Mouse (Mus musculus): ENCODE results near the gene Hs6st3. TPM values are rescaled to one million over a fixed set of nuclear protein-coding genes. Genes with fewer than 3 reads are reported as not detected.

Gene Hs6st3
- polyA plus RNA-seq, 1 experiment from 2014 or later: not detected

DNA sequence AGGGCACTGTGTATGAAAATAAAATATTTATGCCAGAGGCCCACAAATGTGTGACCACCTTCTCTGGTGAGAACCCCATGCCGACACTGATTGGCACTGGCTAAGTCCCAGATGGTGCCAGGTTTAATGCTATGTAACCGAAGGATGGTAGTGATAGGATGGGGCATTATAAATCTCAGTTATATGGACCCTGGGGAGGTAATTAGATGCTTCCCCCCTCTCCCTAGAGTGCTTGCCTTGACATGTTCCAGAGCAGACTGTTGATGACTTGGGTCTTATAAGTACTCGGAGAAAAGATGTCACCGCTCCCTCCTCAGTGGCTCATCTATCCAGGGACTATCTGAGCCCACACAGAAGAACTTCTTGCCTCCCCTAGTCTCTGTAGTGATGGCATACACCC lies 561.8 kb downstream of the Hs6st3 start:
- H3K9me3 ChIP-seq (ENCODE audit: control insufficient read depth, low read length): no peaks in the 10 kb centered on the region
- H3K9ac ChIP-seq (ENCODE audit: low read depth, low read length): no peak overlapping the region
- H3K4me2 ChIP-seq (ENCODE audit: low read depth, low read length): no peak overlapping the region
- no peak for ATAC-seq
- 88% methylated on average over 4 of the region's 4 CpGs for WGBS
- H3K36me3 ChIP-seq (ENCODE audit: control insufficient read depth, insufficient read depth, low read length): no peaks in the 10 kb centered on the region
- H3K4me1 ChIP-seq (ENCODE audit: control insufficient read depth, insufficient read depth, low read length): no peaks in the 10 kb centered on the region
- no peak overlapping the region for H3K4me3 ChIP-seq (ENCODE audit: low read length)
- H3K27me3 ChIP-seq (replicated peaks; ENCODE audit: control insufficient read depth, insufficient read depth, low read length): no peaks in the 10 kb centered on the region
- no peak overlapping the region for H3K27ac ChIP-seq (ENCODE audit: low read length)

DNA sequence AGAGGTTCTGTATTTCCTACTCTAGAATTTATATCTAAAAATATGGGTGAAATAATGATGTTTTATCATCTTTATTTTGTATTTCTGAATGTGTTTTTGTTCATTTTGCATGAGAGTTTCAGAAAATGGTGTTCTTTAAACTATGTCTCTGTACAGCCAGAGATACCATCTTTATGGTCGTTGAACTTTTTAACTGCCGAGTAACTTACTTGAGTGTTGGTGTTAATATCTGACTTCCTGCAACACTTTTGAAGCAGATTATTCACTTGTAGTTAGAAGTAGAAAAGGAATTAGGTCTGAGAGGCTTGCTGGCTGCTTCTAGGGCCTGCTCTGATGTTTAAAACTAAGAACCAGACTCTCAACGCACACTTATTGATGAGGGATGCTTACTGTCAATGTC lies 576.6 kb downstream of the Hs6st3 start:
- H3K27ac ChIP-seq (ENCODE audit: low read length): no peak overlapping the region
- ATAC-seq: no peak
- H3K4me2 ChIP-seq (ENCODE audit: low read depth, low read length): no peak overlapping the region
- H3K9me3 ChIP-seq (ENCODE audit: control insufficient read depth, low read length): no peaks in the 10 kb centered on the region
- no peak overlapping the region for H3K4me3 ChIP-seq (ENCODE audit: low read length)
- WGBS: 58% methylated on average over 3 of the region's 3 CpGs
- no peaks in the 10 kb centered on the region for H3K27me3 ChIP-seq (replicated peaks; ENCODE audit: control insufficient read depth, insufficient read depth, low read length)
- no peaks in the 10 kb centered on the region for H3K36me3 ChIP-seq (ENCODE audit: control insufficient read depth, insufficient read depth, low read length)
- H3K9ac ChIP-seq (ENCODE audit: low read depth, low read length): no peak overlapping the region
- H3K4me1 ChIP-seq (ENCODE audit: control insufficient read depth, insufficient read depth, low read length): no peaks in the 10 kb centered on the region

DNA sequence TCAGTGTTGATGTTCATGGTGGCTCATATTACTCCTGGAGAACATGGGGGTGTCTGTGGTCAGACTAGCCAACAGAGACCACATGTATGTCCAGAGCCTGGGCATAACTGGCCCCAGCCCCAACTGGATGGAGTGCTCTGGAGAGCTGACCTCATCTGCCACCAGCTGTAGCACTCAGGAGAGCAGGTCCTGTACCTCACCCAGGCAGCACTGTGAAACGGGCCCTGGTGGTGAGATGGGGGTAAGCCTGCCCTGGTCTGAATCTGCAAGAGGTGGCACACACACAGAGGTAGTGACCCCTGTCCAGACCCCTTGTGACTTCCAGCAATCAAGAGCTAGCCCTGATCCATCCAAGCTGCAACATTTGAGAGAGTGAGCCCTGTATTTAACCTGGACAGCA lies 579.2 kb downstream of the Hs6st3 start:
- Histone ChIP-seq H3K4me2 (ENCODE audit: low read depth, low read length) (no peak overlapping the region), H3K27me3 (replicated peaks; ENCODE audit: control insufficient read depth, insufficient read depth, low read length) (no peaks in the 10 kb centered on the region), H3K4me1 (ENCODE audit: control insufficient read depth, insufficient read depth, low read length) (no peaks in the 10 kb centered on the region), H3K36me3 (ENCODE audit: control insufficient read depth, insufficient read depth, low read length) (no peaks in the 10 kb centered on the region), H3K9ac (ENCODE audit: low read depth, low read length) (no peak overlapping the region), H3K9me3 (ENCODE audit: control insufficient read depth, low read length) (no peaks in the 10 kb centered on the region), H3K27ac (ENCODE audit: low read length) (no peak overlapping the region), H3K4me3 (ENCODE audit: low read length) (no peak overlapping the region)
- ATAC-seq: no peak
- 55% methylated on average over 1 of the region's 1 CpGs for WGBS

DNA sequence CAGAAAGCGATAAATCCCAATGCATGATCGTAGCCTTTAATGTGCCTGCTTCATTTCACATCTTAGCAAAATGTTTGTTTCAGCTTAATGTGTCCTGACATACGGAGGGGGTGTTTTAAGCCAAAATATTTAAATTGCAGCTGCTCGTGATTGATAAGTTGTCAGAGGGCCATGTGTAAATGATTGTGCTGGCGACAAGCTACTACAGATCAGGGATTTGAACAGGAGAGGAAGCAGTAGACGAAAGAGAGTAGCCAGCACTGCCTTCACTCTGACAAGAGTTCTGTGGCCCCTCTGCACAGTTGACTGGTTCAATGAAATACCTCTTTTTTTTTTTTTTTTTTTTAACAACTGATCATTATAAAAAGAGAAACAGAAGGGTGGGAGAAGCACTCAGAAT lies 587.0 kb downstream of the Hs6st3 start:
- no peak overlapping the region for H3K9ac ChIP-seq (ENCODE audit: low read depth, low read length)
- no peaks in the 10 kb centered on the region for H3K36me3 ChIP-seq (ENCODE audit: control insufficient read depth, insufficient read depth, low read length)
- H3K9me3 ChIP-seq (ENCODE audit: control insufficient read depth, low read length): no peaks in the 10 kb centered on the region
- H3K4me3 ChIP-seq (ENCODE audit: low read length): no peak overlapping the region
- no peak overlapping the region for H3K4me2 ChIP-seq (ENCODE audit: low read depth, low read length)
- no peak for ATAC-seq
- 73% methylated on average over 6 of the region's 6 CpGs for WGBS
- H3K4me1 ChIP-seq (ENCODE audit: control insufficient read depth, insufficient read depth, low read length): no peaks in the 10 kb centered on the region
- H3K27ac ChIP-seq (ENCODE audit: low read length): no peak overlapping the region
- H3K27me3 ChIP-seq (replicated peaks; ENCODE audit: control insufficient read depth, insufficient read depth, low read length): no peaks in the 10 kb centered on the region

DNA sequence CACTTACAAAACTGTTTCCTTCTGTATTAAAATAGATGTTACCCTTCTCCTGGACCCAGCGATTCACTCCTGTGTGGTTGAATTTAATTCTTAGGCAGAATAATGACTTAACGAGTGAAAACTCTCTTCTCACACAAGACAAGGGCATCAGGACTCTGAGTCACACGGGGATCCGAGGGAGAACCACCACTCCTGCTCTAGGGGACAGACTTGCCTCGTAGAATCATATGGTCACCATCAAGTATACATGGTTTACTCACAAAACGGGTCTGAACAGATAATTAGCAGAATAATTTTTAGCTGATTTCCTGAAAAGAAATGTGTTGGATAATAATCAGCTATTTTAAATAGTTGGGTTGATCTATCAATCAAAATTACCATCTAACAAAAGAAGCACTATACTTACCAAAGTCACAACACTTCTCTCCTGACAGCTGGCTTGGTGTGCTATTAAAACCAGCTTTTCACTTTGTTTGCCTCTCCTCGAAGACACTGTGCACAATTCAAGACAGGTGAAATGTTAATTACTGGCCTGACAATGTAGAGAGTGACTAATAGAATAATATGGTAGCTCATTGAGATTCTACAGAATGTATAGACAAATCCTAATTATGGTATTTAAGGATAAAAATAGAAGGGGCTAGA lies 593.4 kb downstream of the Hs6st3 start:
- H3K4me3 ChIP-seq (ENCODE audit: low read length): no peak overlapping the region
- H3K27ac ChIP-seq (ENCODE audit: low read length): no peak overlapping the region
- WGBS: 74% methylated on average over 7 of the region's 7 CpGs

DNA sequence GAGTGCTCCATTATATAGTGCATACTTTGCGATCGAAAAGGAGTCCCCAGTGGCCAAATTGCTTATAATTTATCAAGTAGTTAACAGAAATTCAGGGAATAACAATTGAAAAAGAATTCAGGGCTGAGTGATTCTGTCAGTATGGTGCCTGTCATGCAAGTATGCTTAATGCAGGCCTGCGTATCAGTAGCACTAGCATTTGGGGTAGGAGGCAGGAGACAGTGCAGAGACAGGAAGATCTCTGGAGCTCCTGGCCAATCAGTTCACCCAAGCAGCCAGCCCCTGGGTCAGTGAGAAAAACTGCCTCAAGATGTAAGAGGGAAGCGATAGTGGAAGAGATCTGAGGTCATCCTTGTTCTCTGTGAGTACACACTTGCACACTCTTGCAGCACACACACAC lies 594.1 kb downstream of the Hs6st3 start:
- no peak overlapping the region for H3K27ac ChIP-seq (ENCODE audit: low read length)
- 88% methylated on average over 4 of the region's 4 CpGs for WGBS
- no peaks in the 10 kb centered on the region for H3K36me3 ChIP-seq (ENCODE audit: control insufficient read depth, insufficient read depth, low read length)
- no peak overlapping the region for H3K9ac ChIP-seq (ENCODE audit: low read depth, low read length)
- H3K4me1 ChIP-seq (ENCODE audit: control insufficient read depth, insufficient read depth, low read length): no peaks in the 10 kb centered on the region
- H3K9me3 ChIP-seq (ENCODE audit: control insufficient read depth, low read length): no peaks in the 10 kb centered on the region
- H3K4me3 ChIP-seq (ENCODE audit: low read length): no peak overlapping the region
- H3K4me2 ChIP-seq (ENCODE audit: low read depth, low read length): no peak overlapping the region
- no peaks in the 10 kb centered on the region for H3K27me3 ChIP-seq (replicated peaks; ENCODE audit: control insufficient read depth, insufficient read depth, low read length)
- ATAC-seq: no peak

More for the DNA sequence above, 593.4 kb downstream of the Hs6st3 start:
- Histone ChIP-seq H3K4me2 (ENCODE audit: low read depth, low read length) (no peak overlapping the region), H3K36me3 (ENCODE audit: control insufficient read depth, insufficient read depth, low read length) (no peaks in the 10 kb centered on the region), H3K9ac (ENCODE audit: low read depth, low read length) (no peak overlapping the region), H3K27me3 (replicated peaks; ENCODE audit: control insufficient read depth, insufficient read depth, low read length) (no peaks in the 10 kb centered on the region), H3K4me1 (ENCODE audit: control insufficient read depth, insufficient read depth, low read length) (no peaks in the 10 kb centered on the region), H3K9me3 (ENCODE audit: control insufficient read depth, low read length) (no peaks in the 10 kb centered on the region)
- no peak for ATAC-seq

DNA sequence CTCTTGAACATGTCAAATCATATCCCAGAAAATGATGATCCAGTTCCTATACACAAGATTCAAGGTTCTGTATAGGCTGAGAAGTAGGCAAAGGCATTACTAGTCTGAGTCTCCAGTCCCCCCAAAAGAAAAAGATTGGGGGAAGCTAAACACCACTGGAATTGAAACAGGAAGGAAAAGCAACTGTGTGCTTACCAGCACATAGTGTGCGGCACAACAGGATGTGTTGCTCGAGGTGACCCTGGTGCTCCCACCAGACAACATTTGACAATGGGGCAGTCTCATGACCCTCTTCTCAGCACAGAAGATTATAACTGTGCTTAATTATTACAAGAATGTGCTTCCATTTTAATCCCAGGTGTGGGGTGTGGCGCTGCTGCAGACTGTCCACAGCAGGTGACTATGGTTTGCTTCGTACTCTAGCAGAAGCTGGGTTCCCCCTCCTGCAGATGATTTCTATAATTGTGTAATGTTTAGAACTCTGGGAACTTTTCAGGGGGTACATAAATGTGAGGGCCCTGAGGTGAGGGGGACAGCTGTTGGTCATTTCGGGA lies 599.3 kb downstream of the Hs6st3 start:
- H3K4me3 ChIP-seq (ENCODE audit: low read length): no peak overlapping the region
- H3K36me3 ChIP-seq (ENCODE audit: control insufficient read depth, insufficient read depth, low read length): no peaks in the 10 kb centered on the region
- no peaks in the 10 kb centered on the region for H3K27me3 ChIP-seq (replicated peaks; ENCODE audit: control insufficient read depth, insufficient read depth, low read length)
- H3K9ac ChIP-seq (ENCODE audit: low read depth, low read length): no peak overlapping the region
- H3K4me1 ChIP-seq (ENCODE audit: control insufficient read depth, insufficient read depth, low read length): no peaks in the 10 kb centered on the region
- ATAC-seq: peak; percentile 68
- no peak overlapping the region for H3K27ac ChIP-seq (ENCODE audit: low read length)
- H3K4me2 ChIP-seq (ENCODE audit: low read depth, low read length): no peak overlapping the region
- 74% methylated on average over 5 of the region's 5 CpGs for WGBS
- H3K9me3 ChIP-seq (ENCODE audit: control insufficient read depth, low read length): no peaks in the 10 kb centered on the region

DNA sequence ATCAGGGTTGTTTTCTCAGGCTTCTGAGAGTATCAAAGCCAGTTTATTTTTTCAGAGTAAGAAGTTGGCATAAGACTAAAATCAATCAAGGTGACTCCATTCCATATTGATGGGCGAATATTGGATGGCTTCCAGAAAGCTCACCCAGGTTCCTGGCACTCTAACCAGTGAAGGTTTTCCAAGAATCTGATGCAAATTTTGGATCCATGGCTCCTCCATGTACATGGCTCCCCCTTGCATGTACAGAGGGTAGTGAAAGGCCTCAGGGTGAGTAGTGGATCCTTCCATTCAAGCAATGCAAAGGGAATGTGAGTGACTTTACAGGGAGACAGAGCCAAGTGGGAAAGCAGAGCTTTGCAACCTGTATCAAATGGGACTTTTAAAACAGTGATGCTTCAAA lies 603.6 kb downstream of the Hs6st3 start:
- Histone ChIP-seq H3K27ac (ENCODE audit: low read length) (no peak overlapping the region), H3K9ac (ENCODE audit: low read depth, low read length) (no peak overlapping the region), H3K4me3 (ENCODE audit: low read length) (no peak overlapping the region), H3K9me3 (ENCODE audit: control insufficient read depth, low read length) (no peaks in the 10 kb centered on the region), H3K4me1 (ENCODE audit: control insufficient read depth, insufficient read depth, low read length) (no peaks in the 10 kb centered on the region), H3K27me3 (replicated peaks; ENCODE audit: control insufficient read depth, insufficient read depth, low read length) (no peaks in the 10 kb centered on the region), H3K4me2 (ENCODE audit: low read depth, low read length) (no peak overlapping the region), H3K36me3 (ENCODE audit: control insufficient read depth, insufficient read depth, low read length) (no peaks in the 10 kb centered on the region)
- 90% methylated on average over 1 of the region's 1 CpGs for WGBS
- no peak for ATAC-seq

DNA sequence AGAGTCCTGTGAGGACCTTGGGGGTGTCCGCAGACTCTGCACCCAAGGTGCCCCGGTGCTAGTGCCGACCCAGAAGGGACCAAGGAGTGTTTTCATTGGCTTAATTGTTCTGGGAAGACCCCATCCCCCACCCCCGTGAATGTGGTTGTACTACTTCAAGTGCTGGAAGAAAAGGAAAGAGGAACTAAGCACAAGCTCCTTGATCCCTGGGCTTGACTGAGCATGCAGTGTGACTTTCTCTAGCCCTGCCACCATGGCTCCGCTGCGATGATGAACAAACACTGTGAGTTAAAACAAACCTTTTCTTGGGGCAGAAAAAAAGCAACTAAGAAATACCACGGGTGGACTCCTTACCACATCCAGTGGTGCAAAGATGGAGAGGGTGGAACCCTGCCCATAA lies 623.2 kb downstream of the Hs6st3 start:
- no peaks in the 10 kb centered on the region for H3K9me3 ChIP-seq (ENCODE audit: control insufficient read depth, low read length)
- no peaks in the 10 kb centered on the region for H3K36me3 ChIP-seq (ENCODE audit: control insufficient read depth, insufficient read depth, low read length)
- H3K9ac ChIP-seq (ENCODE audit: low read depth, low read length): no peak overlapping the region
- H3K27me3 ChIP-seq (replicated peaks; ENCODE audit: control insufficient read depth, insufficient read depth, low read length): no peaks in the 10 kb centered on the region
- H3K4me3 ChIP-seq (ENCODE audit: low read length): no peak overlapping the region
- no peak overlapping the region for H3K27ac ChIP-seq (ENCODE audit: low read length)
- WGBS: 88% methylated on average over 7 of the region's 7 CpGs
- no peak overlapping the region for H3K4me2 ChIP-seq (ENCODE audit: low read depth, low read length)
- ATAC-seq: no peak
- no peaks in the 10 kb centered on the region for H3K4me1 ChIP-seq (ENCODE audit: control insufficient read depth, insufficient read depth, low read length)

DNA sequence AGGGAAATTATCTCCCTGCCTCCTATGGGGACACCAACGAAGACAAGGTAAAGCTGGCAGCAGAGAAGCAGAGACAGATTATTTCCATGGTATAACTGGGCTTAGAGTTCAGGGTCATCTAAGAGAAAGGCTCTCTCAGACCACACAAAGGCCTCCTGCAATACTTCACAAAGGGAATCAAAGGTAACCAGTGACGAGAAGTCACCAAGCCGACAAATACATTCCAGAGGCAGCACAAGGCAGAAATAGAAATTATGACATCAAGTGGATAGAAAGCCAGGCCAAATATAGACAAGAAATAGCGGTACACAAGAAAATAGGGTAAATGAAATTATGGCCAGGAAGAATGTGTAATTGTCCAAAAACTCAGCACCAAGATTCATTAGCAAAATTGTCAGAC lies 633.9 kb downstream of the Hs6st3 start:
- H3K36me3 ChIP-seq (ENCODE audit: control insufficient read depth, insufficient read depth, low read length): no peaks in the 10 kb centered on the region
- ATAC-seq: no peak
- H3K27me3 ChIP-seq (replicated peaks; ENCODE audit: control insufficient read depth, insufficient read depth, low read length): no peaks in the 10 kb centered on the region
- no peak overlapping the region for H3K9ac ChIP-seq (ENCODE audit: low read depth, low read length)
- no peaks in the 10 kb centered on the region for H3K9me3 ChIP-seq (ENCODE audit: control insufficient read depth, low read length)
- 70% methylated on average over 4 of the region's 4 CpGs for WGBS
- no peak overlapping the region for H3K4me2 ChIP-seq (ENCODE audit: low read depth, low read length)
- no peak overlapping the region for H3K27ac ChIP-seq (ENCODE audit: low read length)
- no peak overlapping the region for H3K4me3 ChIP-seq (ENCODE audit: low read length)
- H3K4me1 ChIP-seq (ENCODE audit: control insufficient read depth, insufficient read depth, low read length): no peaks in the 10 kb centered on the region

All from intestine, embryonic 16.5 days (tissue).